Mouse (Mus musculus) liver, embryonic 16.5 days (tissue): Measurements from ENCODE around the gene Pla2g2f. TPM values are rescaled to one million over a fixed set of nuclear protein-coding genes. Genes with fewer than 3 reads are reported as not detected.

Experiments
- ATAC-seq: fragments of 200-750 bp; cut with Nextera tagmentation; 2 replicates; pipeline ENCODE4 v1.8.0; 2017; ENCODE audit warnings: low read depth, mild to moderate bottlenecking, moderate number of reproducible peaks, moderate library complexity
- H3K27ac ChIP-seq: fragments of 300-500 bp; sonication (generic); 2 replicates; pipeline ENCODE4 v1.5.1; 2014; ENCODE audit warnings: mild to moderate bottlenecking, low read length
- H3K27me3 ChIP-seq: fragments of 300-500 bp; sonication (generic); 2 replicates; pipeline ENCODE4 v1.6.1; 2014; ENCODE audit warnings: low read depth, low read length, mixed read lengths; ENCODE audit not compliant: control insufficient read depth, insufficient read depth
- H3K36me3 ChIP-seq: fragments of 300-500 bp; sonication (generic); 2 replicates; pipeline ENCODE4 v1.6.1; 2014; ENCODE audit warnings: mild to moderate bottlenecking; ENCODE audit not compliant: control insufficient read depth, insufficient read depth
- H3K4me1 ChIP-seq: fragments of 300-500 bp; sonication (generic); 2 replicates; pipeline ENCODE4 v1.6.1; 2014; ENCODE audit warnings: low read depth, low read length, mixed read lengths; ENCODE audit not compliant: control insufficient read depth
- H3K4me2 ChIP-seq: fragments of 300-500 bp; sonication (generic); 2 replicates; pipeline ENCODE4 v1.6.1; 2014; ENCODE audit warnings: low read depth, low read length, mixed read lengths
- H3K4me3 ChIP-seq: fragments of 300-500 bp; sonication (generic); 2 replicates; pipeline ENCODE4 v1.5.1; 2014; ENCODE audit warnings: low read depth, mild to moderate bottlenecking, low read length
- H3K9ac ChIP-seq: fragments of 300-500 bp; sonication (generic); 2 replicates; pipeline ENCODE4 v1.6.1; 2014; ENCODE audit warnings: low read depth, low read length
- H3K9me3 ChIP-seq: fragments of 300-500 bp; sonication (generic); replicated peaks from 2 replicates; pipeline ENCODE4 v1.6.1; 2016; ENCODE audit warnings: low read length; ENCODE audit not compliant: control insufficient read depth
- WGBS: fragments of 180-500 bp; shearing (Covaris S2); extraction: QIAGEN DNeasy Blood & Tissue Kit; methylation state at CpG from one replicate; pipeline ENCODE4 v1.1.7; 2014; ENCODE audit not compliant: insufficient replicate concordance; 5-methylcytosine and 5-hydroxymethylcytosine counted together
- polyA plus RNA-seq: library from polyadenylated mRNA; unstranded; fragments of >200 nt; fragmentation: Nextera tagmentation; extraction: Ambion mirVana; gene quantifications from 2 replicates; pipeline ENCODE4 v1.2.1, GENCODE M21; 2015

Pla2g2f gene
- not detected in 2 replicates for polyA plus RNA-seq

DNA sequence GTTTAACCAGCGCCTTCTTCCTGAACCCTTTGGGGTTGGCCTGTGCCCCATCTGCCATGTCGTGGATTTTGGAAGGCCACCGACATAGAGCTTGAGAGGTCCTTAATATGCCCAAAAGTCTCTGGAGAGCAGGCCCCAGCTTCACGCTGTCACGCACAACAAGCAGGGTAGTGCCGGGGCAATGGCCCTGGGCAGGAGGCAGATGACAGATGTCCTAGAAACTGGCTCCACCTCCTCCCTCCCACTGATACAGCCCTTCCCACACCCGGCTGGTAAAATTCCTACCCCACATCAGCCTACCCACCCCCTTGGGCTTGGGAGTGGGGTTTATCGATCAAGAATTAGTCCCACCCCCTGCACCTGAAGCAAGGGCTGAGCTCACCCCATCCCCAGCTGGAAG, at the start of gene Pla2g2f:
Gene Pla2g2f (minus strand): TSS at position 211 of the 400 bp plus-strand sequence.
- WGBS, result 68% methylated on average over 8 of the region's 8 CpGs
- no peak within 1 kb of the TSS for H3K27ac ChIP-seq
- no peaks in the 10 kb centered on the region for H3K36me3 ChIP-seq
- H3K9ac ChIP-seq, result no peak within 1 kb of the TSS
- no peak for ATAC-seq
- H3K27me3 ChIP-seq, result no peaks in the 10 kb centered on the region
- no peaks in the 10 kb centered on the region for H3K4me1 ChIP-seq
- no peak within 1 kb of the TSS for H3K4me3 ChIP-seq
- no peak within 1 kb of the TSS for H3K4me2 ChIP-seq
- H3K9me3 ChIP-seq, result no peaks in the 10 kb centered on the region

DNA sequence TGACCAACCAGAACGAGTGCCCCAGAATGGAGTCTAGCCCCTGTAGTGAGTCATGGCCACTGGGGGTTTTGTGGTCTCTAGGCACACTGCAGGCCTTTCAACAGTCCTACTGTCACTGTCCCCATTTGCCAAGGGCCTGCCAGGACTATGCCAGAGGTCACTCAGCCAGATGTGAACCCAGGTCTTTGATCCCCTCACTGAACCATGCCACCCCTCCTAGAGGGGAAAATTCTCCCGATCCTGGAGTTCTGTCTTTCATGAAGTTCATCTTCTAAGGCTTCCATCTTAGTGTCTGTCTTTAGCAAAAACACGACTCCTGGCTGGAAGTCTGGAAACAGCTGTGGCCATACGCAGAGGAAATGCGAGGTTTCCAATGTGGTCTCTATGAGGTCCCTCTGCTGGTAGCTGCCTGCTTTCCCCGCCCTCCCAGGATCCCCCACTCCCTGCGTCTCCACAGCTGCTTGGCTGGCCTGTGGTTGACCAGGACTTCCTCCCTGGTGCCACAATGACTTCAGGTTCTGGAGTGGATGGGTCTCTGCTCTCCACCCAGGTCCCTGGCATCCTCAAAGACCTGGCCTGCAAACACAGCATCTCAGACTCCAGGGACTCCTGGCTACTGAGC, 49.6 kb upstream of the Pla2g2f start:
- no peaks in the 10 kb centered on the region for H3K36me3 ChIP-seq
- H3K9ac ChIP-seq, result no peak overlapping the region
- H3K9me3 ChIP-seq, result no peaks in the 10 kb centered on the region
- H3K4me1 ChIP-seq, result no peaks in the 10 kb centered on the region
- H3K27ac ChIP-seq, result no peak overlapping the region
- H3K4me3 ChIP-seq, result no peak overlapping the region
- H3K4me2 ChIP-seq, result no peak overlapping the region
- H3K27me3 ChIP-seq, result no peaks in the 10 kb centered on the region
- WGBS, result 18% methylated on average over 7 of the region's 7 CpGs
- ATAC-seq, result no peak

DNA sequence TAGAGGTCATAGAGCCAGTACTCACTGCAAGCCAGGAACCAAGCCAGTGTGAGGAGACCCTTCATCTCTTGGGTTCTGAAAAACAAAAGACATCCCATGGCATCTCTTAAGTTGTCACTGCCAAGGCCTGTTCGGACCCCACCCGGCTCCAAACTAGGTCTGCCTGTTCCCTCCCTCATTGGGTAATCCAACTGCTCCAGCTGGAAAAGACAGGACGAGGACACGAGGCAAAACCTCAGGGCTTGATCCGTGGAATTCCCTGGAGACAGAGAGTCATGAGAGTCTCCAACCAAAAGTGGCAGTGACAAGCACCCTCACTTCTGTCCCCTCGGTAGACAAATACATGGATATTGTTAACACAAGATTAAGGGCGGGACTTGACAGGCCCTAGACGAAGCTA, 48.7 kb upstream of the Pla2g2f start:
- Histone ChIP-seq H3K4me1 (no peaks in the 10 kb centered on the region), H3K36me3 (no peaks in the 10 kb centered on the region), H3K27ac (no peak overlapping the region), H3K9me3 (no peaks in the 10 kb centered on the region), H3K9ac (no peak overlapping the region), H3K27me3 (no peaks in the 10 kb centered on the region), H3K4me2 (no peak overlapping the region), H3K4me3 (no peak overlapping the region)
- ATAC-seq, result no peak
- 59% methylated on average over 8 of the region's 8 CpGs for WGBS

DNA sequence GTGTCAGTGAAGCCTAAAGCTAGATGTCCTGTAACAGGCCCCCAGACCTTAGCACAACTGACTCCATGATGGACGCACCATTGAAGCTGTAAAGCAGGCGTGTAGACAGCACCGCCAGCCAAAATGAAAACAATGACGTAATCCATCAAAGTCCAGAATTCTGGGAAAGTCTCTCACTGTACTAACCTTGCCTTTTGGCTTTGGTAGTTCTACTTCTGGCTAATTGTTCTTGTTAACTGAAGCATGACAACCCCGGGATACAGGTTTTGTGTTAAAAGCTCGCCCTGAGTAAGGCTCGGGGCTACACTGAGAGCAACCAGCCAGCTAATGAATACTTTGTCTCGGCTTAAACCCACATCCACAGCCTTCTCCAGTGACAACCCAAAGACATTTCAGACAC, 47.8 kb upstream of the Pla2g2f start:
- H3K4me2 ChIP-seq, result no peak overlapping the region
- no peaks in the 10 kb centered on the region for H3K27me3 ChIP-seq
- ATAC-seq, result no peak
- WGBS, result 48% methylated on average over 8 of the region's 8 CpGs
- H3K9me3 ChIP-seq, result no peaks in the 10 kb centered on the region
- H3K9ac ChIP-seq, result no peak overlapping the region
- no peaks in the 10 kb centered on the region for H3K36me3 ChIP-seq
- no peaks in the 10 kb centered on the region for H3K4me1 ChIP-seq
- no peak overlapping the region for H3K4me3 ChIP-seq
- no peak overlapping the region for H3K27ac ChIP-seq

DNA sequence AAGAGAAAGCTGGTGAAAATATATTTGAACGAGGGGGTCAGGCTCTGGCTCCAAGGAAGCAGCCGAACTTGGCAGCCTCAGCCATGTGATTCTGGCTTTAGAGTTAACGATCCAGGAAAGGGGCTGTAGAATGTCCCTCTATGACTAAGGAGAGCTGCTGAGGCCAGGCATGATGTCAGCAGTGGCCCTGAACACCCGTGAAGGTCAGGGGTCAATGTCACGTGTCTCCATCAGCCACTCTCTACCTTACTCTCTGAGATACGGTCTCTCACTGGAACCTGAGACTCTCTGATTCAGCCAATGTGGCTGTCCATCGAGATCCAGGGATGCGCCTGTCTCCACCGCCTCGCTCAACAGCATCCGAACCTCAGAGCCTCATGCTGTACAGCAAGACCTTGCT, 45.5 kb upstream of the Pla2g2f start:
- no peaks in the 10 kb centered on the region for H3K9me3 ChIP-seq
- H3K27ac ChIP-seq, result no peak overlapping the region
- no peaks in the 10 kb centered on the region for H3K36me3 ChIP-seq
- ATAC-seq, result no peak
- no peaks in the 10 kb centered on the region for H3K27me3 ChIP-seq
- no peaks in the 10 kb centered on the region for H3K4me1 ChIP-seq
- WGBS, result 73% methylated on average over 11 of the region's 11 CpGs
- H3K9ac ChIP-seq, result no peak overlapping the region
- H3K4me3 ChIP-seq, result no peak overlapping the region
- no peak overlapping the region for H3K4me2 ChIP-seq

DNA sequence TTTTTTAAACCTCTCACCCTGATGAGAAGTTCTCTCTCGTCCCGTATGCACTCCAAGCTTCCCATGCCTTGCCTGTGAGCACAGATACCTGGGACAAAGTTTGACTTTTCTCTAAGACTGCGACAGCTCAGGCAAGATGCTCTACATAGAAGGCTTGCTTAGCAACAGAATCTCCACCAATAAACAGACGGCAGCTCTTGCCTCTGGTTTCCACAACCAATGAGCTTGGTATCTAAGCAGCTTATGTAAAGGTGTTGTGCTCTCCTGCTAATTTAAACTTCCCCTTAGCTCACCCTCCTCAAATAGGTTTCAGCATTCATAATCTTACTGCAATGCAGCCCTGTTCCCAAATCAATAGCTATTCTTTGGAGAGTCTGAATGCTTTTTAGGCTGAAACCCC, 44.2 kb upstream of the Pla2g2f start:
- Histone ChIP-seq H3K9ac (no peak overlapping the region), H3K4me2 (no peak overlapping the region), H3K4me1 (no peaks in the 10 kb centered on the region), H3K9me3 (no peaks in the 10 kb centered on the region), H3K36me3 (no peaks in the 10 kb centered on the region), H3K27me3 (no peaks in the 10 kb centered on the region), H3K27ac (no peak overlapping the region), H3K4me3 (no peak overlapping the region)
- no peak for ATAC-seq
- WGBS, result 66% methylated on average over 4 of the region's 4 CpGs

DNA sequence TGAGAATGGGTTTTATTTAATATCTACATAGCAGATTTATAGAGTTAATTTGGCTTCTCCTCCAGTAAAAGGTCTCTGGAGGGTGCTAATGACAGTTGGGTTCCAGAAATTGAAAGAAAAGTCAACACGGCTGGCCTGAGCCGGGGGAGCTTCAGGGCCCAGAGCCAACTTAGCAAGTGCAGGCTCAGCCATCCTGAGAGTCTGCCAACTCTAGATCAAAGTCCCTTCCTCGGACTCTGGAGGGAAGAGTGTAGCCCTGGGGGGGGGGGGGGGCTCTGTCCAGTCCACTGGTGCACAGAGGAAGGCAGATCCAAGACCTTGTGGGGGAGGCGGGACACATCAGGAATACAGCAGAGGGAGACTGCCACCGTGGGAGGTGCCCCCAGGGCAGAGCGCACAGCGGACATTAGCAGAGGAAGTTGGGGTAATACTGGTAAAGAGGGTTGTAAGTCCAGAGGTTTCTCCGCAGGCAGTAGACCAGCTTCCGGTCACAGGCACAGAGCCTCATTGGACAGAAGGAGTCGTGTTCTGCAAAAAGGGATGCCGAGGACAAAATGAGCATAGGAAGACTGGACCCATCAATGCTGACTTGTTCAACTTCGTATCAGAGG, 42.8 kb upstream of the Pla2g2f start:
- no peaks in the 10 kb centered on the region for H3K27me3 ChIP-seq
- no peaks in the 10 kb centered on the region for H3K4me1 ChIP-seq
- no peaks in the 10 kb centered on the region for H3K9me3 ChIP-seq
- no peak overlapping the region for H3K4me2 ChIP-seq
- ATAC-seq, result no peak
- 58% methylated on average over 12 of the region's 12 CpGs for WGBS
- H3K4me3 ChIP-seq, result no peak overlapping the region
- no peaks in the 10 kb centered on the region for H3K36me3 ChIP-seq
- no peak overlapping the region for H3K27ac ChIP-seq
- H3K9ac ChIP-seq, result no peak overlapping the region

DNA sequence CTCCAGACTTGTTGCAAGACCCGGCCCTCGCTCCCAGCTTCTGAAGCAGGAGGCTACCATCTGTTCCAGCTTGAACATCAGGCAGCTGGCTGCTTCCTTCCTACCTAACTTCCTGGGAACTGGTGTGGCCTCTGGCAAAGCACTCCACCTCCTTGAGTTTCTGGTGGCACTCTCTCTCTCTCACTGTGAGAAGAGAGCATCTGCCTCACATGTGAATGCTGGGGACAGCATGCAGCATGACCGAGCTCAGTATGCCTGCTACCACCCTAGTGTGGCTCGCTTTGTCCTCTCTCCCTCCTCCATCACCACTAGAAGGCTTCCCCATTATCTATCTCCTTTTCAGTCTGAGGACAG, 39.8 kb upstream of the Pla2g2f start:
- no peak overlapping the region for H3K4me2 ChIP-seq
- no peaks in the 10 kb centered on the region for H3K27me3 ChIP-seq
- H3K27ac ChIP-seq, result no peak overlapping the region
- no peak for ATAC-seq
- no peak overlapping the region for H3K9ac ChIP-seq
- no peaks in the 10 kb centered on the region for H3K4me1 ChIP-seq
- 46% methylated on average over 4 of the region's 4 CpGs for WGBS
- H3K9me3 ChIP-seq, result no peaks in the 10 kb centered on the region
- no peak overlapping the region for H3K4me3 ChIP-seq
- no peaks in the 10 kb centered on the region for H3K36me3 ChIP-seq

DNA sequence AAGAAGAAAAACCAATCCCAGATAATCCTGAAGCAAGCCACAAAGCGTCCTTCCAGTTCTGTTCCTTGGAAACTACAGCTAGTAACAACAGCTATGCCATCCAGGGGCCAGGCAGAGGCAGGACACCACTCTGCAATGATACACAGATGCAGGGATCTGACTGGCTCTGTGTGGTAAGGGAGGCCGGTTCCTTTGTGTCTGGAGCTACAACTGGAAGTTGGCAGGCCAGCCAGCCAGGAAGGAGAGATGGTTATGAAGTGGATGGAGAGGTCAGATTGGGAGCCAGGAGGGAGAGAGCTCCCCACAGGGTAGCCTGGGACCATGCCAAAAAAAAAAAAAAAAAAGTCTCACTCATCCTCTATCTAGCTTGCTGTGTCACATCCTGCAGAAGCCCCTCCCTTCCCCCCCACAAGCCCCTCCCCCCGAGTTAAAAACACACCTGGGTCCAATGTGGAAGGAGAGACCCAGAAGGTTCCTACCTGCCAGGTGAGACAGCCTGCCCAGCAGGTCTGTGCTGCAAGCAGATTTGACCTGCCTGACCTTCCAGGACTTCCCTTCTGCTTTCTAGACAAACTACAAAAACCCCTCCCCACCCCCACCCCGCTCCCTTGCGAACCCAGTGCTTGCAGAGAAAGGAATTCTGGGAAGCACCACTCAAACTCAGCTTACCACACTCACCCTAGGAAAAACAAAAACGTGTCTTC, 39.2 kb upstream of the Pla2g2f start:
- no peak overlapping the region for H3K4me3 ChIP-seq
- H3K9ac ChIP-seq, result no peak overlapping the region
- no peaks in the 10 kb centered on the region for H3K4me1 ChIP-seq
- no peaks in the 10 kb centered on the region for H3K9me3 ChIP-seq
- H3K4me2 ChIP-seq, result no peak overlapping the region
- ATAC-seq, result no peak
- 20% methylated on average over 6 of the region's 6 CpGs for WGBS
- H3K27me3 ChIP-seq, result no peaks in the 10 kb centered on the region
- H3K36me3 ChIP-seq, result no peaks in the 10 kb centered on the region
- no peak overlapping the region for H3K27ac ChIP-seq
